Mouse (Mus musculus) kidney, embryonic 14.5 days (tissue): ENCODE results near the gene Nr2f1. TPM values are rescaled to one million over a fixed set of nuclear protein-coding genes. Genes with fewer than 3 reads are reported as not detected.

Experiments
- ATAC-seq: fragments of 200-750 bp; cut with Nextera tagmentation; 2 replicates; pipeline ENCODE4 v1.8.0; 2017; ENCODE audit warnings: moderate number of reproducible peaks, mild to moderate bottlenecking, moderate TSS enrichment, moderate library complexity; ENCODE audit not compliant: low FRiP score, low TSS enrichment
- H3K27ac ChIP-seq: fragments of 300-500 bp; sonication (generic); 2 replicates; pipeline ENCODE4 v1.5.1; 2014; ENCODE audit warnings: low read depth, mild to moderate bottlenecking, low read length, moderate library complexity, mixed read lengths
- H3K27me3 ChIP-seq: fragments of 300-500 bp; sonication (generic); 2 replicates; pipeline ENCODE4 v1.6.1; 2014; ENCODE audit warnings: mild to moderate bottlenecking, low read length; ENCODE audit not compliant: control insufficient read depth, insufficient read depth
- H3K36me3 ChIP-seq: fragments of 300-500 bp; sonication (generic); 2 replicates; pipeline ENCODE4 v1.6.1; 2014; ENCODE audit warnings: low read length, mixed read lengths; ENCODE audit not compliant: control insufficient read depth, insufficient read depth
- H3K4me1 ChIP-seq: fragments of 300-500 bp; sonication (generic); 2 replicates; pipeline ENCODE4 v1.6.1; 2014; ENCODE audit warnings: low read length, mixed read lengths; ENCODE audit not compliant: control insufficient read depth, insufficient read depth
- H3K4me2 ChIP-seq: fragments of 300-500 bp; sonication (generic); replicated peaks from 2 replicates; pipeline ENCODE4 v1.6.1; 2014; ENCODE audit warnings: low read depth, mild to moderate bottlenecking, low read length
- H3K4me3 ChIP-seq: fragments of 300-500 bp; sonication (generic); 2 replicates; pipeline ENCODE4 v1.5.1; 2014; ENCODE audit warnings: mild to moderate bottlenecking, low read length
- H3K9ac ChIP-seq: fragments of 300-500 bp; sonication (generic); 2 replicates; pipeline ENCODE4 v1.6.1; 2014; ENCODE audit warnings: low read depth, mild to moderate bottlenecking, low read length, moderate library complexity
- H3K9me3 ChIP-seq: fragments of 300-500 bp; sonication (generic); 2 replicates; pipeline ENCODE4 v1.6.1; 2016; ENCODE audit warnings: low read length; ENCODE audit not compliant: control insufficient read depth
- WGBS: fragments of 180-500 bp; shearing (Covaris S2); extraction: QIAGEN DNeasy Blood & Tissue Kit; methylation state at CpG from one replicate; pipeline ENCODE4 v1.1.7; 2014; 5-methylcytosine and 5-hydroxymethylcytosine counted together
- polyA plus RNA-seq: library from polyadenylated mRNA; unstranded; fragments of >200 nt; fragmentation: Nextera tagmentation; extraction: Ambion mirVana; gene quantifications from 2 replicates; pipeline ENCODE4 v1.2.1, GENCODE M21; 2014

Gene Nr2f1
- polyA plus RNA-seq, 1 experiment from 2014 or later: 26.8 TPM

DNA sequence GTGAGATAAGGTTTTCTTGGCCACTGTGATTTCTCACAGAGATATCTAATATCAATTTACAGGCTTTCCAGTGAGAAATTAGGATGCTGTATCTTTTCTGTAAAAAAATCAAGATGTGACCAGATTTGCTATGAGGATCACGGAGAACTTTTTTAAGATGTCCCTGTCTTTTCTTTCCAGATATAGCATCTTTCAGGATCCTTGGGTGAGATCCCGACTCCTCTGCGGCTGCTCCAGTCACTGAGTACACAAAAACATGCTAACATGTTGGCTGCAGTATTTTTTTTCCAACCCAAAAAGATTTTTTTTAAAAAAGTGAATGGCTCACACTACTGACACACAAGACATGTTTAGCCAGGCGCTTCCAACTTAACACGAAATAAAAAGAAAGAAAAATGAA, 20.8 kb downstream of the Nr2f1 start:
- WGBS: 24% methylated on average over 5 of the region's 5 CpGs
- Histone ChIP-seq H3K9ac (no peak overlapping the region), H3K9me3 (no peaks in the 10 kb centered on the region), H3K4me3 (peak overlapping the region; percentile 28; the same call in 1 of the 2 replicates), H3K27ac (no peak overlapping the region), H3K27me3 (peaks cover 62% of the 10 kb centered on the region), H3K36me3 (no peaks in the 10 kb centered on the region), H3K4me1 (peaks cover 15% of the 10 kb centered on the region; the same call in 1 of the 2 replicates), H3K4me2 (peak overlapping the region; percentile 47; the same call in 1 of the 2 replicates)
- no peak for ATAC-seq

DNA sequence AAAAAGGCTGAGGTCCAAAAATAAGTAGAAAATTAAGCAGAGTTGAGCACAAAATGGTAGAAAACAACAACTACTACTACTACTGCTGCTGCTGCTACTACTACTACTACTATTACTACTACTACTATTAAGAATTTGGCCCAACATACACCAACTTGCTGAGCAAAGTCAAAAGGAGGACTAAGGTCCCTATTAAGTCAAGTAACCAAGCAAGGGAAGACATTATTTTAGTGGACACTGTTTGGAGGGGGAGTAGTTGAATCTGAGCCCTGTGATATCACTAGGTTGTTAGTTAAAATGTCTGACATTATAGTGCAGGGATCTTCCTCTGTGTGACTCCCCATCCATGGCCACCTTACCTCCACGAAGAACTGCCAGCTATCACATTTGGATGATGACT, 21.5 kb downstream of the Nr2f1 start:
- Histone ChIP-seq H3K4me3 (no peak overlapping the region), H3K27ac (no peak overlapping the region), H3K9ac (no peak overlapping the region), H3K9me3 (no peaks in the 10 kb centered on the region), H3K4me1 (peaks cover 15% of the 10 kb centered on the region; the same call in 1 of the 2 replicates), H3K27me3 (peaks cover 62% of the 10 kb centered on the region), H3K4me2 (no peak overlapping the region), H3K36me3 (no peaks in the 10 kb centered on the region)
- 3% methylated on average over 1 of the region's 1 CpGs for WGBS
- no peak for ATAC-seq

DNA sequence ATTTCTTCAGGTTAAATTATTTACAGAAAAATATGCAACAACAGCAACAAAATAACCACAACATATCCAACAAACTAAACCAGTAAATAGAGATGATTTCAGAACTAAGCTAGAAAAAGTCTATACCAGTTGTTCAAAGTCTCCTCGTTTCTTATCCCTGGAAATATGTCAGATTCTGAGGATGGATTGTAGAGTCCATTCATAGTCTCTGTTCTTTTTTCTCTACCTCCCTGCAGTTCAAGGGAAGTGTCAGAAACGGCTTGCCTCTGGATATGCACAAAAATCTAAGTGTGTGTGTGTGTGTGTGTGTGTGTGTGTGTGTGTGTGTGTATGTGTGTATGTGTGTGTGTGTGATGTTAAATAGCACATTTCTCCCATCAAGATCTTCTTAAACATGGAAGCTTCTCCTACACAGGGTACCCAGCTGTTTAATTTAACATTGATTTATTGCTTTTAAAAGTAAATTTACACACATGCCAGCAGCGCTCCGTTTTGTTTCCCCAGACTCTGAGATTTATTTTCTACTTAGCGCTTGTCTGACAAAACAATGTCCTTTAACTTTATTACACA, 22.1 kb downstream of the Nr2f1 start:
- Histone ChIP-seq H3K4me1 (peaks cover 15% of the 10 kb centered on the region; the same call in 1 of the 2 replicates), H3K9ac (no peak overlapping the region), H3K36me3 (no peaks in the 10 kb centered on the region), H3K9me3 (no peaks in the 10 kb centered on the region), H3K27me3 (peaks cover 63% of the 10 kb centered on the region), H3K4me3 (no peak overlapping the region), H3K27ac (no peak overlapping the region), H3K4me2 (no peak overlapping the region)
- ATAC-seq: no peak
- WGBS: 4% methylated on average over 5 of the region's 5 CpGs

DNA sequence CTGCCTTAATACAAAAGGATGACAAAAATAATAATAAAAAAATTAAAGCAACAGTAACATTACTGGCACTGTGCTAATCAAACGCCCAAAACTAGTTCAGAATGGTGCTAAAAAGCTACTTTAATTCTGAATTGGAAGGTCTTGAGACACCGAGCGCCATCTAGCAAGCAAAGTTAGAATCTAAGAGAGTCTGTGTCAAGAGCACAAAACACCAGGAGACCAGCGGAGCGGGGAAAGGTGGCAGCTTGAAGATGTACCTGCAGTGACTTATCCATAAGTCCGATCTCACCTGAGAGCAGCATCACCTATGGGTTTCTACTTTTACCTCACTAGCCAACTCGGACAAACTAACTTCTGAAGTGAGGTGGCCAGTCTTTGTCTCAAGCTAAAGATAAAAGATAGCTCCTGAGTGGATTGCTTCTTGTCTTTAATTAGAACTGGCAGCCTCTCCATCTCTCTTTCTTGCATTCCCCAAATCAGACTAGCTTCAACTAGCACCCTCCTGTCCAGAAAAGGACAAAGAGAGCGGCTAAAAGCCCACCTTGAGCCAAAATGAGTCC, 23.7 kb downstream of the Nr2f1 start:
- no peak for ATAC-seq
- Histone ChIP-seq H3K36me3 (no peaks in the 10 kb centered on the region), H3K4me3 (no peak overlapping the region), H3K9ac (no peak overlapping the region), H3K4me2 (no peak overlapping the region), H3K27ac (no peak overlapping the region), H3K4me1 (peaks cover 3% of the 10 kb centered on the region; the same call in 1 of the 2 replicates), H3K9me3 (no peaks in the 10 kb centered on the region), H3K27me3 (peaks cover 65% of the 10 kb centered on the region)
- 2% methylated on average over 8 of the region's 8 CpGs for WGBS

DNA sequence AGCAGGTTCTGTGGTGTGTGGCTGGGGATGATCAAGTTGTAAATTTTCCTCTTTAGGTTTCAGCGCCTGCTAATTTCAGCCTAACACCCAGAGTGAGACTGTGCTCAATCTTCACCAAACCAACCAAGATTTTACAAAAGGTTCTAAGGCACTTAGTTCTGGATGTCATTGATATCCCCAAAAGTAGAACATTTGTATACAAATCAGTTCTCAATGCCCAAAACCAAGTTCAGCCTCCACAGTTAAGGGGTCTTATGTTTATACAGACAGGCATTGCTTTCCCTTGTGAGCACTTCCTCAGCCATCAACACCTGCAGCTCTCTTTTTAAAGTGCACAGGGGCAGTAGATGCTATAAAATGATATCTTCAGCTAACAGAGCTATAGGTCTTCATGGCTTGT, 24.7 kb downstream of the Nr2f1 start:
- 25% methylated on average over 1 of the region's 1 CpGs for WGBS
- no peak for ATAC-seq
- H3K27me3 ChIP-seq: peaks cover 65% of the 10 kb centered on the region

DNA sequence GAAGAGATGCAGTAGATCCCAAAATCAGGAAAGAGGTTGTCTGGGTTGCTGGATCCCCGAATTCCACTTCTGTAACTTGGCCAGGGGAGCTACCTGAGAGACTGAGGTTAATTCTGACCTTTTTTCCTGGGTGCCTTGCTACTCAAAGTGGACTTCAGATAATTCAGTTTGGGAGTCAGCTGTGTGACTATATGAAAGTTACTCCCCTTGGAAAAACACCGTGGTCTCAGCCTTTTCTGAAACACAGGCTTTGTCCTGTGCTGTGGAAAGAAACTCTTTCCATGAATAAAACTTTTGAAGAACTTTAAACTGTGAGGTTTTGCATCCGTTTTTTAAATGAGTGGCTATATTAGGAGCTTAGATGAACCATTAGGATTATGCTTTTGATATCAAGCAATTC, 25.4 kb downstream of the Nr2f1 start:
- no peak overlapping the region for H3K4me2 ChIP-seq
- ATAC-seq: no peak
- H3K9me3 ChIP-seq: no peaks in the 10 kb centered on the region
- WGBS: 16% methylated on average over 3 of the region's 3 CpGs
- no peak overlapping the region for H3K4me3 ChIP-seq
- H3K4me1 ChIP-seq: 0 out of 2 replicates have a peak, but pooled peaks cover 2% of the 10 kb centered on the region
- H3K27ac ChIP-seq: no peak overlapping the region
- H3K9ac ChIP-seq: no peak overlapping the region
- no peaks in the 10 kb centered on the region for H3K36me3 ChIP-seq
- H3K27me3 ChIP-seq: peaks cover 65% of the 10 kb centered on the region

More for the DNA sequence above, 24.7 kb downstream of the Nr2f1 start:
- H3K27ac ChIP-seq: no peak overlapping the region
- no peak overlapping the region for H3K4me2 ChIP-seq
- no peak overlapping the region for H3K4me3 ChIP-seq
- H3K9me3 ChIP-seq: no peaks in the 10 kb centered on the region
- no peaks in the 10 kb centered on the region for H3K36me3 ChIP-seq
- H3K9ac ChIP-seq: no peak overlapping the region
- H3K4me1 ChIP-seq: 0 out of 2 replicates have a peak, but pooled peaks cover 3% of the 10 kb centered on the region

DNA sequence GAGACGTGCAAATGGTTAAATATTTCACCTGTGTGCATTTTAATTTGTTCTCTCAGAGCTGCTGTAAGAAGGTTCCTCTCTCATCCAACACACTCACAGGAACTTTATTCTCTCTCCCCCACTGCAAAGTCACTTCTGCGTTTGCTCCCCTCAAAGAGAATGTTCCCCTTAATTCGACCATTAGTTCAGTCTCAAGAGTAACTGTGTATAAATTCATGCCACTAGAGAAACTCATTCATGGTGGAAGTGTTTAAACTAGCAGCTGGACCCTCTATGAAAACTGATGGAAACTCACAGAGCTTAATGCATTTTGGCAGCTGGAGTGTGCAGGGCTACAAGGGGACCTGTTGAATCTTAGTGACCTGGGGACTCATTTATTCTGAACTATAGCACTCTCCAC, 26.7 kb downstream of the Nr2f1 start:
- no peak for ATAC-seq

DNA sequence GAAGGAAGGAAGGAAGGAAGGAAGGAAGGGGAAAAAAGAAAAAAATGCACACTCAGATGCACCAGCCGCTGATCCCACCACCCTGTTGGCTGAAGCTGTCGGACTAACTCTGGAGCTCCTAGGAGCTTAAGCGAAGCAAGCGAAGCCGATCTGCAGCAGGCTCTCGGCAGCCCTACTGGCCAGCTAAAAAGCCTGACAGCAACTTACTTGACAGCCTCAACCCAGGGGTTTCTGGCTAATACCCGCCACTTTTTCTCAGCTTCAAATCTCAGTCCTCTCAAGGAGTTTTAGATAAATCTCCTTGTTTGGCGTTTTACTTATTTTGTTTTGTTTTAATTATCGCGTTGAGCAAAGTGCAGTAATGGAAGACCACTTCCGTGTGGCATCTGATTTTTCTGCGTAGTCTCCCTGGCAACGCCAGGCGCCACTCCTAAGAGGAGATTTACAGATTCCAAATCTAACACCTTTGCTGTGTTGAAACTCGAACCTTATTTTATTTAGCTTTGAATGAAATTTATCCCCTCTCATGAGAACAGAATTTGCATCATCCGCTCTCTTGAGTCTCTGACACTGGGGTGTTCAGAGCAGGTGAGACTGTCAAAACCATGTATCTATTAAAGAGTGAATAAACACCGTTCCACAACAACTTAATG, 27.4 kb downstream of the Nr2f1 start:
- no peaks in the 10 kb centered on the region for H3K4me1 ChIP-seq
- WGBS: 2% methylated on average over 17 of the region's 17 CpGs

More for the DNA sequence above, 26.7 kb downstream of the Nr2f1 start:
- peaks cover 69% of the 10 kb centered on the region for H3K27me3 ChIP-seq
- no peak overlapping the region for H3K4me2 ChIP-seq
- WGBS: 7% methylated on average over 3 of the region's 3 CpGs
- H3K9ac ChIP-seq: no peak overlapping the region
- no peaks in the 10 kb centered on the region for H3K4me1 ChIP-seq
- no peak overlapping the region for H3K27ac ChIP-seq
- no peaks in the 10 kb centered on the region for H3K36me3 ChIP-seq
- no peaks in the 10 kb centered on the region for H3K9me3 ChIP-seq
- no peak overlapping the region for H3K4me3 ChIP-seq

DNA sequence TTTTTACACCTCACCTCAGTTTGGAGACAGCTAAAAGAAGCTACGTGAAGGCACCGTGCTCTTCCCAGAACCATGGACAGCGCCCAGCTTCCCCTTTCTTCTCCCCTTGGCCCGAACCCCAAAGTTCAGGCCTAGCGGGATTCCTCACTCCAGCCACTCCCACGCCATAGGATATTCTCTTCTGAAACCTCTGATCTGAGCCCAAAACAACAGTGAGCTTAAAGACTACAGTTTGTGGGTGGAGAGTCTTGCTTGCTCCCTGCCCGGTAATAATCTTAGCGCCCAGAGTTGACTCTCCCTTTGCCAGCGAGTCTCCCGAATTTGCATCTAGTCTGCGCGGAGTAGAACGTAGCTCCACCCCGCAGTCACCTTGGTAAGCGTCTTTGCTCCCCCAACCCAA, 28.2 kb downstream of the Nr2f1 start:
- Histone ChIP-seq H3K27me3 (peaks cover 75% of the 10 kb centered on the region), H3K4me2 (no peak overlapping the region), H3K4me1 (no peaks in the 10 kb centered on the region), H3K4me3 (no peak overlapping the region), H3K27ac (no peak overlapping the region), H3K9ac (no peak overlapping the region), H3K9me3 (no peaks in the 10 kb centered on the region), H3K36me3 (no peaks in the 10 kb centered on the region)
- WGBS: 1% methylated on average over 15 of the region's 15 CpGs
- ATAC-seq: peak; percentile 69; the same call in 1 of the 2 replicates

More for the DNA sequence above, 27.4 kb downstream of the Nr2f1 start:
- Histone ChIP-seq H3K36me3 (no peaks in the 10 kb centered on the region), H3K27me3 (peaks cover 76% of the 10 kb centered on the region), H3K9me3 (no peaks in the 10 kb centered on the region), H3K4me3 (no peak overlapping the region), H3K9ac (no peak overlapping the region), H3K27ac (no peak overlapping the region), H3K4me2 (no peak overlapping the region)
- no peak for ATAC-seq
